Mouse (Mus musculus) effector memory CD4-positive, alpha-beta T cell, adult 5 months (primary cell): ENCODE data around the gene Churc1. TPM values are rescaled to one million over a fixed set of nuclear protein-coding genes. Genes with fewer than 3 reads are reported as not detected.

Experiments
- polyA plus RNA-seq: library from polyadenylated mRNA; unstranded; fragments of 100-300 nt; shearing (Covaris generic); gene quantifications from one replicate; pipeline ENCODE4 v1.2.1, GENCODE M21; 2017

Churc1 gene
- 118 TPM for polyA plus RNA-seq

DNA sequence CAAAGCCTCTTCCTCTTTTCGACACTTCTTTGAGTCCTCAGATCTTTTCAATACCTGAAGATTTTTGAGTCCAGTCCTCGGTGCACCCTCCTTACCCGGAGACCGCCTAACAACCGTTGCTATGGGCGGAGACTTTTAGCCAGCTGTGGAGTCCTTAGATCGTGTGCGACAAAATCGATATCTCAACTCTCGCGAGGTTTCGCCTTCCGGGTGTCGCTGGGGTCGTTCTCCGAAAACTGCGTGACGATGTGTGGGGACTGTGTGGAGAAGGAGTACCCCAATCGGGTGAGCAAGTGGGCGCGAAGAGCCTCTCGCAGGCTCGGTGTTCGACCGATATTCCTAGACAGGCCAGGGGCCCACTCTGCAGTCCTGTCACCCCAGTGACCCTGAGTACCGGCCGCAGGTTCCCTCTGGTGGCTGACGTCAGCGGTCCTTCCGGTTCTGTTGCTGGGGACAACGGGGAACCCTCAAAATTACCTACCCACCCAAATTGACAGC is at the start of gene Churc1, which contains the start of gene Fntb:
Gene Churc1, plus strand, starts transcription at position 185 of the 498 bp plus-strand sequence.
Gene Fntb, plus strand, starts transcription at position 236 of the 498 bp plus-strand sequence.

DNA sequence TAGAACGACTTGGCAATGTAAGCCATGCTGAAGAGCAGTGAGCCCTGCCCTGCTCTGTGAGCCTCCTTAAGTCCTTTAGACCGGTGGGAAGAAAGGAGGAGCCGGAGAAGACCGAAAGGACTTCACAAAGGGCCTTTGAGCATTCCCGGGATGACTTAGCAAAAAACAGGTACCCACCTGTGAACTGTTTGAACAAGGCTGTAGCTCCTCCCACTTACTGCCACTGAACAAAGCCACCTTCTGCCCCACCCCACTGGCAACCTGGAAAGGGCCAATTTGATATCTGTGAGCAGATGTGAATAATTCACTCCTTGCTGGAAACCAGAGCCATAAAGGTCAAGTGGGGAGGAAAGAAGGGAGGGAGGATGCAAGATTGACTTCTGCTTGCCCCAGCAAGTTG is 30.0 kb downstream of the Churc1 start, which contains the start of gene Gpx2:
Gene Gpx2, minus strand, starts transcription at position 205 of the 400 bp plus-strand sequence.

GRCm38 (mm10) chr12:76822651-76823041 is 57.3 kb downstream of the Churc1 start, which contains the start of gene Rab15:
Gene Rab15, minus strand, starts transcription at chr12:76822908.

Other genes starting within 250 kb of the Churc1 start
- 2.9 TPM for gene Plekhg3, start 234.6 kb upstream of the Churc1 start, polyA plus RNA-seq
- 1.7 TPM for gene Sptb, start 55.0 kb upstream of the Churc1 start, polyA plus RNA-seq
- 6.1 TPM for gene Fntb, start 51 bp downstream of the Churc1 start, polyA plus RNA-seq
- not detected for gene Gpx2, start 30.0 kb downstream of the Churc1 start, polyA plus RNA-seq
- gene Rab15, start 57.4 kb downstream of the Churc1 start, polyA plus RNA-seq: not detected
- gene Max, start 196.7 kb downstream of the Churc1 start, polyA plus RNA-seq: 170 TPM